Mouse (Mus musculus): Measurements from ENCODE around the gene Cradd. TPM values are rescaled to one million over a fixed set of nuclear protein-coding genes. Genes with fewer than 3 reads are reported as not detected.

Cradd gene
- polyA plus RNA-seq, 1 experiment from 2014 or later: 11.6 TPM

- peaks cover 13% of the 10 kb centered on the region for H3K4me1 ChIP-seq (replicated peaks; ENCODE audit: control insufficient read depth, insufficient read depth, low read length)
- no peaks in the 10 kb centered on the region for H3K9me3 ChIP-seq (ENCODE audit: control insufficient read depth, low read length)
- peak overlapping the region; percentile 65; the same call in 1 of the 2 replicates for H3K4me3 ChIP-seq (replicated peaks; ENCODE audit: low read length)
- H3K27ac ChIP-seq: peak overlapping the region; percentile 96
- H3K4me2 ChIP-seq (replicated peaks): peak overlapping the region; percentile 81
- no peaks in the 10 kb centered on the region for H3K36me3 ChIP-seq (replicated peaks; ENCODE audit: control insufficient read depth, insufficient read depth)
- DNase-seq (ENCODE audit: low spot score) (no peak), ATAC-seq (ENCODE audit: low FRiP score) (0 out of 2 replicates have a peak, but pooled peaks have one; percentile 19)
- peak overlapping the region; percentile 82; the same call in 1 of the 2 replicates for H3K9ac ChIP-seq
- no peaks in the 10 kb centered on the region for H3K27me3 ChIP-seq (ENCODE audit: control insufficient read depth, insufficient read depth, low read length)
- 56% methylated on average over 20 of the region's 20 CpGs for WGBS
Observed at GRCm38 (mm10) chr10:95322076-95323070, 1.6 kb downstream of the Cradd start.

DNA sequence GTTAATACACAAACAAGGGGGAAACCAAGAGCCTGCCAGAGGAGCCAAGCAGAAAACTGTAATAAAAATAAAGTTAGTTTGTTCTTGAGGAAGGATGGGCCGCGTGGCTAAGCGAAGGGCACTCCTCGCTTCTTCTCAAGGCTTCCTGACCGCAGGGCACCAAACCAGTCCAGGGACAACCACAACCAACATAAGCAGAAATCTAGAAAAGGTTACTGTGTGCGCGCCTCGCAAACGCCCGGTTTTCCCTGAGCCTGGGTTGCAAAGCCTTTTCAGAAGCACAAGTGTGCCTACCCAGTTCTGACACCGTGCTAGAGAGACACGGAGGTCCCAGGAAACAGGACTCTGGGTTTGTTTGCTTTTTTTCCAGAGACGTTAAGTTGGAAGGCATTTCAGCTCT, 4.9 kb downstream of the Cradd start:
- Histone ChIP-seq H3K4me2 (replicated peaks) (no peak overlapping the region), H3K4me1 (replicated peaks; ENCODE audit: control insufficient read depth, insufficient read depth, low read length) (peaks cover 20% of the 10 kb centered on the region), H3K9me3 (ENCODE audit: control insufficient read depth, low read length) (no peaks in the 10 kb centered on the region), H3K9ac (no peak overlapping the region), H3K4me3 (replicated peaks; ENCODE audit: low read length) (no peak overlapping the region), H3K27ac (no peak overlapping the region), H3K27me3 (ENCODE audit: control insufficient read depth, insufficient read depth, low read length) (no peaks in the 10 kb centered on the region), H3K36me3 (replicated peaks; ENCODE audit: control insufficient read depth, insufficient read depth) (no peaks in the 10 kb centered on the region)
- WGBS: 91% methylated on average over 13 of the region's 13 CpGs
- DNase-seq (ENCODE audit: low spot score) (no peak), ATAC-seq (ENCODE audit: low FRiP score) (no peak)

- WGBS: 92% methylated on average over 7 of the region's 7 CpGs
- ATAC-seq (ENCODE audit: low FRiP score): no peak
- H3K4me2 ChIP-seq (replicated peaks): no peak overlapping the region
- H3K9ac ChIP-seq: no peak overlapping the region
- DNase-seq (ENCODE audit: low spot score): no peak
- peaks cover 20% of the 10 kb centered on the region for H3K4me1 ChIP-seq (replicated peaks; ENCODE audit: control insufficient read depth, insufficient read depth, low read length)
- no peaks in the 10 kb centered on the region for H3K27me3 ChIP-seq (ENCODE audit: control insufficient read depth, insufficient read depth, low read length)
- H3K36me3 ChIP-seq (replicated peaks; ENCODE audit: control insufficient read depth, insufficient read depth): no peaks in the 10 kb centered on the region
- no peak overlapping the region for H3K4me3 ChIP-seq (replicated peaks; ENCODE audit: low read length)
- no peak overlapping the region for H3K27ac ChIP-seq
- no peaks in the 10 kb centered on the region for H3K9me3 ChIP-seq (ENCODE audit: control insufficient read depth, low read length)
Observed at GRCm38 (mm10) chr10:95318392-95318708, 5.6 kb downstream of the Cradd start.

DNA sequence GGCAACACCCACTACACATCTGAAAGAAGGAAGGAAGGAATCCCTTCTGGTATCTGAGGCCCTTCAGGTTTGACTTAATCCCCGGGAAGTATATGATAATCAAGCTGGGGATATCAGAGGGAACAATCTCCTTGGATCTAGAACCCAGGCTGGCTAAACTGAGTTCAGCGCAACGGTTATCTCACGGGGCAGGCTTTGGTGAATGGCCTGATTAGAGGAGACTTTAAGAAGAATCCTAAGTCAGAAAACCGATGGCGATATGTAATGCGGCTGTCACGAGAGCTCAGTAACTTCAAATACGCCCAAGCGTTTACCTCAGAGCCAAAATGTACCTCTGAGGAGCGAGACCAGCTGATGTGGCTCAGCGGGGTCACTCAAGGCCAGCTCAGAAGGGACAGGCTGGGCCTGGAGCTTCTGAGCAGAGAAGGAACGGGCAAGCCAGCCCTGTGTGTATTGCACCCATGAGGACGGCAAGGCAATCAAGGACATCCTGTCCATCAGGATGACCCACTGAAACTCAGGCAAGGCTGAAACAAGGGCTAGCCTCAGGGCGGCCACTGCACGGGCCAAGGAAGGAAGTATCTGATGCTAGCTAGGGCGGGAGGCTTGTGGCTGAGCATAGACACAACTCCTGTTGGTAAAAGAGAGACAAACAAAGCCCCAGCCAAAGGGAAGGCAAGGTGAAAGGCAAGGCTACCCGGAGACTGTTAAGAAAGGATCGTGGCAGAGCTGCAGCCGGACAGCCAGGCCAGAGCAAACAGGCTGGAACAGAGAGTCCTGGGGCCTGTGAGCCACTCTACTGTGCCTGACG, 6.1 kb downstream of the Cradd start:
- WGBS: 93% methylated on average over 21 of the region's 21 CpGs
- DNase-seq (ENCODE audit: low spot score) (no peak), ATAC-seq (ENCODE audit: low FRiP score) (no peak)
- H3K9ac ChIP-seq: no peak overlapping the region
- no peak overlapping the region for H3K4me3 ChIP-seq (replicated peaks; ENCODE audit: low read length)
- H3K27ac ChIP-seq: no peak overlapping the region
- H3K4me1 ChIP-seq (replicated peaks; ENCODE audit: control insufficient read depth, insufficient read depth, low read length): peaks cover 19% of the 10 kb centered on the region
- no peak overlapping the region for H3K4me2 ChIP-seq (replicated peaks)
- H3K36me3 ChIP-seq (replicated peaks; ENCODE audit: control insufficient read depth, insufficient read depth): no peaks in the 10 kb centered on the region
- H3K9me3 ChIP-seq (ENCODE audit: control insufficient read depth, low read length): no peaks in the 10 kb centered on the region
- no peaks in the 10 kb centered on the region for H3K27me3 ChIP-seq (ENCODE audit: control insufficient read depth, insufficient read depth, low read length)

DNA sequence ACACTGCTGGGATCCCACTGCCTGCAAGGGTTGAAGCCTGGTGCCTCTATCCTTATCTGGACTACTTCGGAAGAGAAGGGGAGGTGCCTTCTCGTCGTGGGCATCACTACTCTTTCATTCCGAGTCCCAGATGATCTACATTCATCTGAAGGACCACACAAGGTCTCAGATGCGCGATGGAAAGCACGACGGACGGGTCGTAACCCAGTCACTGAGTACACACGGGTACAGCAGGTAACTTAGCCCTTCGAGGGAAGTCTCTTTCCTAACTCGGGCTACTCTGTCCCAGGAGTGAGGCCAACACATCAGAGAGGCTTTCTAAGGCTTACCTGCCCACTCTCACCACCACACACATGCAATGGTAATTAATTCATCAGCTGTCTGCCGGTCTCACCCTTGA, 6.8 kb downstream of the Cradd start:
- H3K9me3 ChIP-seq (ENCODE audit: control insufficient read depth, low read length): no peaks in the 10 kb centered on the region
- no peaks in the 10 kb centered on the region for H3K36me3 ChIP-seq (replicated peaks; ENCODE audit: control insufficient read depth, insufficient read depth)
- WGBS: 92% methylated on average over 14 of the region's 14 CpGs
- DNase-seq (ENCODE audit: low spot score) (no peak), ATAC-seq (ENCODE audit: low FRiP score) (no peak)
- no peak overlapping the region for H3K4me2 ChIP-seq (replicated peaks)
- no peak overlapping the region for H3K27ac ChIP-seq
- H3K4me3 ChIP-seq (replicated peaks; ENCODE audit: low read length): no peak overlapping the region
- H3K27me3 ChIP-seq (ENCODE audit: control insufficient read depth, insufficient read depth, low read length): no peaks in the 10 kb centered on the region
- H3K4me1 ChIP-seq (replicated peaks; ENCODE audit: control insufficient read depth, insufficient read depth, low read length): peaks cover 12% of the 10 kb centered on the region
- no peak overlapping the region for H3K9ac ChIP-seq

- WGBS: 75% methylated on average over 9 of the region's 9 CpGs
- H3K27ac ChIP-seq: no peak overlapping the region
- peaks cover 8% of the 10 kb centered on the region; the same call in 1 of the 2 replicates for H3K4me1 ChIP-seq (replicated peaks; ENCODE audit: control insufficient read depth, insufficient read depth, low read length)
Observed at GRCm38 (mm10) chr10:95316675-95317074, 7.3 kb downstream of the Cradd start.

DNA sequence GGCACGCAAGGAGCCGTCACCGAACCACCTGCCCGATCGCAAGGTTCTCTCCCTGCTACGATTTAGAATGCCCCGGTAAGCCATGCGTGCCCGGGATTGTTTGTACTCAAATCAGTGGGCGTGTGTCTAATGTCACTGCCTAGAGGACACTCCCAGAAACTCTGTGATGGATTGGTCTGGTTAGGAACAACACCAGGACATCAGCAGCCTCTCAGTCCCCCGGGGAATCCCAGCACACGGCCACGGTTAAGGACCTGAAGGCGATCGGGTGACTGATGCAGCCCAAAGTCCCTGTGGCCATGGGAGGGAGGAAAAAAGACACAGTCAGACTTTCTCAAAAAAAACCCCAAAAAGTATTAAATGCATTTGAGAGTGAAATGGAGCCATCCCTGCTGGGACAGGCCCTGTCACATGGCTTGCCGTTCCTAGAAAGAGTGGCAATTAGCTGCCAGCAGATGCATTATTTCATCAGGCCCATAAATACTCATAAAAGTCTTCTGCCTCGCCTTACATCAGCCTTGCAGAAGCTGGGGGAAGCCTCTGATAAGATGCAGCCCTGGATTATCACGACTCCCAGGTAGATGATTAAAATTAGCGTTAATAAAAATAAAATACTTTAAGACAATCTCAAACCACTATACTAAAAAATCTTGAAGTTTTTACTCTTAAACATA, 8.0 kb downstream of the Cradd start:
- H3K4me1 ChIP-seq (replicated peaks; ENCODE audit: control insufficient read depth, insufficient read depth, low read length): peaks cover 13% of the 10 kb centered on the region; the same call in 1 of the 2 replicates
- no peaks in the 10 kb centered on the region for H3K27me3 ChIP-seq (ENCODE audit: control insufficient read depth, insufficient read depth, low read length)
- no peak overlapping the region for H3K9ac ChIP-seq
- no peak for DNase-seq (ENCODE audit: low spot score)
- H3K4me3 ChIP-seq (replicated peaks; ENCODE audit: low read length): no peak overlapping the region
- no peak overlapping the region for H3K4me2 ChIP-seq (replicated peaks)
- H3K9me3 ChIP-seq (ENCODE audit: control insufficient read depth, low read length): no peaks in the 10 kb centered on the region
- 37% methylated on average over 19 of the region's 19 CpGs for WGBS
- H3K27ac ChIP-seq: no peak overlapping the region
- H3K36me3 ChIP-seq (replicated peaks; ENCODE audit: control insufficient read depth, insufficient read depth): no peaks in the 10 kb centered on the region
- no peak for ATAC-seq (ENCODE audit: low FRiP score)

More at GRCm38 (mm10) chr10:95316675-95317074, 7.3 kb downstream of the Cradd start:
- H3K9ac ChIP-seq: no peak overlapping the region
- no peaks in the 10 kb centered on the region for H3K36me3 ChIP-seq (replicated peaks; ENCODE audit: control insufficient read depth, insufficient read depth)
- DNase-seq (ENCODE audit: low spot score) (no peak), ATAC-seq (ENCODE audit: low FRiP score) (no peak)
- H3K4me3 ChIP-seq (replicated peaks; ENCODE audit: low read length): no peak overlapping the region
- no peaks in the 10 kb centered on the region for H3K9me3 ChIP-seq (ENCODE audit: control insufficient read depth, low read length)
- no peaks in the 10 kb centered on the region for H3K27me3 ChIP-seq (ENCODE audit: control insufficient read depth, insufficient read depth, low read length)
- H3K4me2 ChIP-seq (replicated peaks): no peak overlapping the region

DNA sequence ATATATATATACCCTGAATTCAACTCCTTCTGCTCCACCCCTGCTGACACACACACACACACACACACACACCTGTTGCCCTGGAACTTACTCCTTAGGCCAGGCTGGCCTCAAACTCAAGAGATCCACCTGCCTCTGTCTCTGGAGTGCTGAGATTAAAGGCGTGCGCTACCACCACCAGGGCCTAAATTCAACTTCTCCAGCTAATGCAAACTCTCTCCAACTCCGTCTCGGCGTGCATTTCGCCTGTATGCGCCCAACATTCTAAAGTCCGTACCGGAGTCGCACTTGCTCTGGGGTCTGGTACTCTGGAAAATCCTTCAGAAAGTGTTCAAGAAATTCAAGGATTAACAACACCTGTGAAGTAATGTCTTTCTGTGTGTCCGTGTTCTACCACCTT, 8.6 kb downstream of the Cradd start:
- 93% methylated on average over 11 of the region's 11 CpGs for WGBS
- no peak for ATAC-seq (ENCODE audit: low FRiP score)
- Histone ChIP-seq H3K4me3 (replicated peaks; ENCODE audit: low read length) (no peak overlapping the region), H3K27ac (no peak overlapping the region), H3K36me3 (replicated peaks; ENCODE audit: control insufficient read depth, insufficient read depth) (no peaks in the 10 kb centered on the region), H3K27me3 (ENCODE audit: control insufficient read depth, insufficient read depth, low read length) (no peaks in the 10 kb centered on the region), H3K9ac (no peak overlapping the region), H3K4me1 (replicated peaks; ENCODE audit: control insufficient read depth, insufficient read depth, low read length) (peaks cover 13% of the 10 kb centered on the region; the same call in 1 of the 2 replicates), H3K4me2 (replicated peaks) (no peak overlapping the region), H3K9me3 (ENCODE audit: control insufficient read depth, low read length) (no peaks in the 10 kb centered on the region)
- DNase-seq (ENCODE audit: low spot score): no peak

DNA sequence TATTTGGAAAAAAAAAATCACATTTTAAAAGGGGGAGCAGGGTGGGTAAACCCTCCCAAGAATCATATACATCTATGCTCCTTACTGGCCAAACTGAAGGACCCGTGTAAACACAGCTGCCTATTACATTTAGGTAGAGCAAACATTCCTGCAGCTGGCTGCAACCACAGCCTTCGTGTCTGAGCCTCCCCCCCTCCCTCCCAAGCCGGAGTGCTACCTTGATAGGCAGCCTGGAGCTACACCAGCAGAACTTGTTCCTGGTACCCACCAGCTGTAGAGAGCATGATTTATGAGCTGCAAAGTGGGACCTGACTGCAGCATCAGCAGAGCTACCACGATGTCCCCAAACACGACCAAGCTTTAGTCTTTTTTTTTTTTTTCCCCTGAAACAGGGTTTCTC, 9.9 kb downstream of the Cradd start:
- Histone ChIP-seq H3K4me3 (replicated peaks; ENCODE audit: low read length) (no peak overlapping the region), H3K9ac (no peak overlapping the region), H3K4me1 (replicated peaks; ENCODE audit: control insufficient read depth, insufficient read depth, low read length) (peaks cover 17% of the 10 kb centered on the region; the same call in 1 of the 2 replicates), H3K27me3 (ENCODE audit: control insufficient read depth, insufficient read depth, low read length) (no peaks in the 10 kb centered on the region), H3K9me3 (ENCODE audit: control insufficient read depth, low read length) (no peaks in the 10 kb centered on the region), H3K4me2 (replicated peaks) (no peak overlapping the region), H3K36me3 (replicated peaks; ENCODE audit: control insufficient read depth, insufficient read depth) (no peaks in the 10 kb centered on the region), H3K27ac (no peak overlapping the region)
- WGBS: 50% methylated on average over 5 of the region's 5 CpGs
- DNase-seq (ENCODE audit: low spot score) (no peak), ATAC-seq (ENCODE audit: low FRiP score) (no peak)

Measured in hindbrain, embryonic 14.5 days (tissue).